Mouse (Mus musculus): ENCODE results near the gene Arl5b.

Arl5b gene

DNA sequence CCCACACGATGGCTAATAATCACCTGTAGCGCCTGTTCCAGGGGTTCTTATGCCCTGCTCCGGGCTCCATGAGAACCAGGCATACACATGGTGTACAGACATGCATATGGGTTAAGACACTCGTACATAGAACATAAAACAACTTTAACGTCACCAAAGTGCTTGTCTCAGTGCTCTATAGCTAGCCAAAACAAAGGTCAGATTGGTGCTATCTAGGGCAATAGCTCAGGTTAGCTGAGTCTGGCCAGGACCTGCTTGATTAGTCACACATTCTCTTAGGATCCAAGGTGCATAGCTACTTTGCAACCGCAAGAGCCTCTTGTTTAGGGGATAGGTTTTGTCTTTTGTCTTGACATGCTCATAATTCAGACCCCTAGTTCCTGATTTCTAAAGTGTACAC lies 63.5 kb downstream of the Arl5b start:
- DNase-seq: no peak

DNA sequence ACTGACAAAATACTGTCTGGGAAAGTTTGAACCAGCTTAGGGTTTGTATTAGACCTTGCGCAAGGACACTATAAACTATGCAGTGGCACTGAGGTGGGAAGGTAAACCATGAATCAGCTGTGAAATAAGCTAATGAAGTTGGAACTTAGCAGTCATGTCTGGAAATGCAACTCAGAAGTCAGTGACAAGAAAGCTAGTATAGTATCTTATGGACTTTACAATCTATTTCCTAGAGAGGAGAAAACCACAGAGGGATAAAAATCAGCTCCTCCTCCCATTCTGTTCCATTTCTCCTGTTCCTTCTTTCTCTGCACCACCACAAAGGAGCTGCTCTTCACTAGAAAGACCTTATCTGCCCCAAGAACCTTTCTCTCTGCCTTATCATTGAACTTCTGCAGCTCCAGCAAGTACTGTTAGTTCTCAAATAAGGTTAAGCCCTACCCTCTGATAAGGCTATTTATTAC lies 72.1 kb downstream of the Arl5b start:
- DNase-seq: no peak
